Mouse (Mus musculus) c-Kit-negative CD71-positive TER-119-positive erythroid progenitor cells, embryonic 14.5 days (primary cell): ENCODE results near the gene Maml1.

Experiments
- DNase-seq: peaks from one replicate; pipeline ENCODE4 v3.0.0-alpha.2; 2013; ENCODE audit warnings: low read depth, low spot score

Gene Maml1

GRCm38 (mm10) chr11:50240235-50240911 is 51.7 kb downstream of the Maml1 start:
- DNase-seq: no peak

GRCm38 (mm10) chr11:50238821-50239791 is 53.0 kb downstream of the Maml1 start:
- no peak for DNase-seq

GRCm38 (mm10) chr11:50238324-50238723 is 53.8 kb downstream of the Maml1 start, which contains the start of gene Ltc4s:
Gene Ltc4s, minus strand, starts transcription at chr11:50238616.
- no peak for DNase-seq

GRCm38 (mm10) chr11:50236937-50237835 is 54.9 kb downstream of the Maml1 start:
- DNase-seq: no peak

- peak; percentile 76 for DNase-seq
These were observed 55.6 kb downstream of the Maml1 start for GRCm38 (mm10) chr11:50236540-50236936.

GRCm38 (mm10) chr11:50234606-50235005 is 57.5 kb downstream of the Maml1 start:
- DNase-seq: no peak

GRCm38 (mm10) chr11:50233993-50234392 is 58.1 kb downstream of the Maml1 start:
- no peak for DNase-seq

GRCm38 (mm10) chr11:50233022-50233421 is 59.1 kb downstream of the Maml1 start:
- DNase-seq: no peak

GRCm38 (mm10) chr11:50231411-50231810 is 60.7 kb downstream of the Maml1 start:
- peak; percentile 65 for DNase-seq

GRCm38 (mm10) chr11:50230481-50231304 is 61.4 kb downstream of the Maml1 start:
- no peak for DNase-seq

- DNase-seq: no peak
These were observed 62.7 kb downstream of the Maml1 start for GRCm38 (mm10) chr11:50229252-50229910.

GRCm38 (mm10) chr11:50228772-50229171 is 63.3 kb downstream of the Maml1 start:
- no peak for DNase-seq

- DNase-seq: no peak
These were observed 64.4 kb downstream of the Maml1 start for GRCm38 (mm10) chr11:50227736-50228135.

GRCm38 (mm10) chr11:50227226-50227625 is 64.9 kb downstream of the Maml1 start:
- no peak for DNase-seq

- DNase-seq: no peak
These were observed 65.7 kb downstream of the Maml1 start for GRCm38 (mm10) chr11:50226406-50226805.

GRCm38 (mm10) chr11:50225611-50226378 is 66.3 kb downstream of the Maml1 start:
- no peak for DNase-seq

GRCm38 (mm10) chr11:50224671-50225530 is 67.2 kb downstream of the Maml1 start:
- peak; percentile 83 for DNase-seq
